Mouse (Mus musculus) lung, postnatal 10 days (tissue): Measurements from ENCODE around the gene Eps8.
A peak's percentile ranks its signal among the peaks of the same experiment; 100 is the strongest.

ENCODE experiments used
- DNase-seq: peaks from one replicate; pipeline ENCODE4 v3.0.0; 2021

Eps8 gene

GRCm38 (mm10) chr6:137654776-137655175 lies at the start of gene Eps8:
Eps8 (minus strand) TSS chr6:137654876.
- no peak for DNase-seq

GRCm38 (mm10) chr6:137703431-137703830 lies 48.8 kb upstream of the Eps8 start:
- DNase-seq, result no peak

- DNase-seq, result peak; percentile 58
These were observed 48.2 kb upstream of the Eps8 start for GRCm38 (mm10) chr6:137702918-137703317.

- DNase-seq, result no peak
These were observed 47.5 kb upstream of the Eps8 start for GRCm38 (mm10) chr6:137702186-137702585.

GRCm38 (mm10) chr6:137699434-137699833 lies 44.8 kb upstream of the Eps8 start:
- no peak for DNase-seq

GRCm38 (mm10) chr6:137696445-137697204 lies 41.9 kb upstream of the Eps8 start:
- DNase-seq, result no peak

GRCm38 (mm10) chr6:137695046-137695445 lies 40.4 kb upstream of the Eps8 start:
- no peak for DNase-seq

- DNase-seq, result no peak
These were observed 39.6 kb upstream of the Eps8 start for GRCm38 (mm10) chr6:137694310-137694709.

- peak; percentile 32 for DNase-seq
These were observed 36.0 kb upstream of the Eps8 start for GRCm38 (mm10) chr6:137690550-137691119.

GRCm38 (mm10) chr6:137688506-137689105 lies 33.9 kb upstream of the Eps8 start:
- no peak for DNase-seq

GRCm38 (mm10) chr6:137688079-137688478 lies 33.4 kb upstream of the Eps8 start:
- no peak for DNase-seq

- DNase-seq, result no peak
These were observed 33.0 kb upstream of the Eps8 start for GRCm38 (mm10) chr6:137687667-137688066.

- DNase-seq, result no peak
These were observed 28.0 kb upstream of the Eps8 start for GRCm38 (mm10) chr6:137682629-137683028.

GRCm38 (mm10) chr6:137681000-137681399 lies 26.3 kb upstream of the Eps8 start:
- DNase-seq, result no peak

- no peak for DNase-seq
These were observed 21.9 kb upstream of the Eps8 start for GRCm38 (mm10) chr6:137676581-137676980.

GRCm38 (mm10) chr6:137675556-137675955 lies 20.9 kb upstream of the Eps8 start:
- no peak for DNase-seq

GRCm38 (mm10) chr6:137673301-137673700 lies 18.6 kb upstream of the Eps8 start:
- DNase-seq, result no peak

- no peak for DNase-seq
These were observed 16.9 kb upstream of the Eps8 start for GRCm38 (mm10) chr6:137671561-137671960.

- no peak for DNase-seq
These were observed 16.1 kb upstream of the Eps8 start for GRCm38 (mm10) chr6:137670820-137671219.

GRCm38 (mm10) chr6:137669876-137670275 lies 15.2 kb upstream of the Eps8 start:
- no peak for DNase-seq

- no peak for DNase-seq
These were observed 14.8 kb upstream of the Eps8 start for GRCm38 (mm10) chr6:137669433-137669832.

GRCm38 (mm10) chr6:137668331-137668730 lies 13.7 kb upstream of the Eps8 start:
- no peak for DNase-seq

- no peak for DNase-seq
These were observed 13.0 kb upstream of the Eps8 start for GRCm38 (mm10) chr6:137667665-137668064.

- DNase-seq, result no peak
These were observed 10.3 kb upstream of the Eps8 start for GRCm38 (mm10) chr6:137664936-137665335.
